Mouse (Mus musculus) frontal cortex, adult 2 months (tissue): ENCODE results near the gene Clybl. TPM values are rescaled to one million over a fixed set of nuclear protein-coding genes. Genes with fewer than 3 reads are reported as not detected.

Experiments used
- DNase-seq, 2 experiments: peaks; one replicate each; pipeline ENCODE4 v3.0.0; 2022; ENCODE audit warnings: low spot score in 1 of 2; ENCODE audit errors: extremely low spot score in 1 of 2
- polyA plus RNA-seq: library from polyadenylated mRNA; depleted of rRNA; stranded (reverse); fragments of >200 nt; gene quantifications from 2 replicates; pipeline ENCODE4 v1.2.3, GENCODE M21; 2012

Clybl gene
- polyA plus RNA-seq, 1 experiment: 24.6 TPM

GRCm38 (mm10) chr14:122406541-122407219 is 225.2 kb downstream of the Clybl start:
- DNase-seq: peak in 1 of 2 experiments; percentile 23

GRCm38 (mm10) chr14:122412841-122413541 is 231.5 kb downstream of the Clybl start:
- DNase-seq: no peak

- DNase-seq: no peak
Measured at GRCm38 (mm10) chr14:122413542-122413928, 232.0 kb downstream of the Clybl start.

GRCm38 (mm10) chr14:122414786-122415185 is 233.3 kb downstream of the Clybl start:
- DNase-seq: no peak

GRCm38 (mm10) chr14:122416166-122416771 is 234.8 kb downstream of the Clybl start:
- DNase-seq: no peak

- no peak for DNase-seq
Measured at GRCm38 (mm10) chr14:122424441-122424840, 242.9 kb downstream of the Clybl start.

- no peak for DNase-seq
Measured at GRCm38 (mm10) chr14:122426529-122427203, 245.2 kb downstream of the Clybl start.

GRCm38 (mm10) chr14:122427204-122427560 is 245.7 kb downstream of the Clybl start:
- DNase-seq: no peak

- DNase-seq: no peak
Measured at GRCm38 (mm10) chr14:122427654-122428053, 246.2 kb downstream of the Clybl start.

GRCm38 (mm10) chr14:122432558-122432957 is 251.1 kb downstream of the Clybl start:
- no peak for DNase-seq

- no peak for DNase-seq
Measured at GRCm38 (mm10) chr14:122434039-122434438, 252.5 kb downstream of the Clybl start.

- DNase-seq: no peak
Measured at GRCm38 (mm10) chr14:122436850-122437249, 255.3 kb downstream of the Clybl start.

- no peak for DNase-seq
Measured at GRCm38 (mm10) chr14:122449601-122450495, 268.3 kb downstream of the Clybl start.

- peak in 1 of 2 experiments; percentile 57 for DNase-seq
Measured at GRCm38 (mm10) chr14:122450496-122451382, 269.2 kb downstream of the Clybl start, which contains the start of gene Gm5089. Gm5089 (minus strand) TSS chr14:122451115.

GRCm38 (mm10) chr14:122451551-122452145 is 270.1 kb downstream of the Clybl start:
- DNase-seq: no peak
